Mouse (Mus musculus) 416B (cell line): ENCODE data around the gene Map4k5.
A peak's percentile ranks its signal among the peaks of the same experiment; 100 is the strongest.

Experiments
- DNase-seq: peaks from one replicate; pipeline ENCODE4 v3.0.0; 2011; ENCODE audit warnings: low read depth

The Map4k5 gene

GRCm38 (mm10) chr12:69838376-69838775 lies 54.6 kb downstream of the Map4k5 start:
- no peak for DNase-seq

- DNase-seq: no peak
Measured at GRCm38 (mm10) chr12:69833982-69834604, 58.9 kb downstream of the Map4k5 start.

GRCm38 (mm10) chr12:69831239-69831910 lies 61.6 kb downstream of the Map4k5 start:
- no peak for DNase-seq

- DNase-seq: no peak
Measured at GRCm38 (mm10) chr12:69828214-69828613, 64.8 kb downstream of the Map4k5 start.

GRCm38 (mm10) chr12:69824881-69825597 lies 68.0 kb downstream of the Map4k5 start:
- peak; percentile 46 for DNase-seq

- DNase-seq: peak; percentile 51
Measured at GRCm38 (mm10) chr12:69814272-69814671, 78.7 kb downstream of the Map4k5 start.

GRCm38 (mm10) chr12:69813596-69813995 lies 79.4 kb downstream of the Map4k5 start:
- DNase-seq: no peak

- DNase-seq: no peak
Measured at GRCm38 (mm10) chr12:69812986-69813385, 80.0 kb downstream of the Map4k5 start.

GRCm38 (mm10) chr12:69811976-69812375 lies 81.0 kb downstream of the Map4k5 start:
- peak; percentile 29 for DNase-seq

GRCm38 (mm10) chr12:69809439-69809838 lies 83.6 kb downstream of the Map4k5 start:
- no peak for DNase-seq

- DNase-seq: no peak
Measured at GRCm38 (mm10) chr12:69807399-69807985, 85.5 kb downstream of the Map4k5 start.

- DNase-seq: no peak
Measured at GRCm38 (mm10) chr12:69805148-69805547, 87.9 kb downstream of the Map4k5 start.

- no peak for DNase-seq
Measured at GRCm38 (mm10) chr12:69804393-69805070, 88.5 kb downstream of the Map4k5 start.

GRCm38 (mm10) chr12:69803196-69803595 lies 89.8 kb downstream of the Map4k5 start:
- no peak for DNase-seq

GRCm38 (mm10) chr12:69800586-69800985 lies 92.4 kb downstream of the Map4k5 start:
- DNase-seq: no peak

- no peak for DNase-seq
Measured at GRCm38 (mm10) chr12:69796311-69796710, 96.7 kb downstream of the Map4k5 start.

GRCm38 (mm10) chr12:69790530-69791505 lies 102.2 kb downstream of the Map4k5 start, which contains the start of gene Cdkl1:
Cdkl1 (minus strand) TSS chr12:69791267.
- DNase-seq: no peak

GRCm38 (mm10) chr12:69789766-69790529 lies 103.1 kb downstream of the Map4k5 start:
- no peak for DNase-seq

GRCm38 (mm10) chr12:69788380-69788779 lies 104.6 kb downstream of the Map4k5 start:
- DNase-seq: no peak

GRCm38 (mm10) chr12:69785471-69785870 lies 107.5 kb downstream of the Map4k5 start:
- DNase-seq: no peak
